Mouse (Mus musculus) Patski (cell line): Measurements from ENCODE around the gene Scn1b. TPM values are rescaled to one million over a fixed set of nuclear protein-coding genes. Genes with fewer than 3 reads are reported as not detected.

ENCODE experiments used
- ATAC-seq: fragments of 100-300 bp; one replicate; pipeline ENCODE4 v1.8.0; 2021
- CTCF ChIA-PET: fragments of 350-600 bp; sonication (Branson Sonifier 250); formaldehyde crosslinking; loops from one replicate; lab custom pipeline; 2022; ENCODE audit warnings: inconsistent platforms; lab: Charles Lee
- POLR2A ChIA-PET: fragments of 350-600 bp; sonication (Branson Sonifier 250); formaldehyde crosslinking; loops from one replicate; lab custom pipeline; 2022; ENCODE audit warnings: antibody characterized with exemption, inconsistent platforms; lab: Charles Lee
- DNase-seq: peaks from one replicate; pipeline ENCODE4 v3.0.0-alpha.2; 2011; ENCODE audit warnings: low read depth, low spot score
- H3K27me3 ChIP-seq: fragments of 371-371 bp; one replicate; pipeline ENCODE4 v1.5.1; 2021
- CTCF ChIP-seq: fragments of 100-300 bp; IDR thresholded peaks from one replicate; pipeline ENCODE4 v1.5.1; 2021
- in situ Hi-C: fragments of 300-500 bp; cut with MboI; formaldehyde crosslinking; loops from 3 replicates; pipeline ENCODE4 v1.11.1; 2018; ENCODE audit warnings: low pct_unique_long_range_greater_than_20kb, mixed read lengths
- polyA plus RNA-seq: library from polyadenylated mRNA; unstranded; gene quantifications from one replicate; pipeline ENCODE4 v1.2.3, GENCODE M21; 2021

The Scn1b gene
- polyA plus RNA-seq, 1 experiment from 2014 or later = 8.5 TPM

- CTCF ChIA-PET = interaction anchor here (0.8 to 2.1 kb wide), 2 partner anchors 10 to 17 kb away, joined by 3 to 6 read pairs; no protein-coding TSS in a partner anchor
- POLR2A ChIA-PET = interaction anchor here (0.6 kb wide), 1 partner anchor 714 kb away, joined by 4 read pairs; no protein-coding TSS in a partner anchor
- no peak for TF ChIP-seq CTCF
- DNase-seq (no peak), ATAC-seq (no peak)
- in situ Hi-C loops = no loop called here
- H3K27me3 ChIP-seq = no peaks in the 10 kb centered on the region
These were observed 38.6 kb downstream of the Scn1b start for GRCm38 (mm10) chr7:31088206-31088605.

GRCm38 (mm10) chr7:31087262-31087661 is 39.5 kb downstream of the Scn1b start:
- ChIA-PET CTCF (interaction anchor here (0.8 to 2.1 kb wide), 2 partner anchors 9 to 18 kb away, joined by 3 to 6 read pairs; no protein-coding TSS in a partner anchor), POLR2A (interaction anchor here (0.8 kb wide), 1 partner anchor 246 kb away, joined by 4 read pairs; no protein-coding TSS in a partner anchor)
- ATAC-seq = no peak
- H3K27me3 ChIP-seq = no peaks in the 10 kb centered on the region
- in situ Hi-C loops = no loop called here
- DNase-seq = no peak
- no peak for TF ChIP-seq CTCF

GRCm38 (mm10) chr7:31086175-31086755 is 40.5 kb downstream of the Scn1b start:
- CTCF ChIA-PET = interaction anchor here (2.1 kb wide), 1 partner anchor 8 kb away, joined by 6 read pairs; no protein-coding TSS in a partner anchor
- no peak for DNase-seq
- no peak for TF ChIP-seq CTCF
- POLR2A ChIA-PET = interaction anchor here (0.6 kb wide), 1 partner anchor 21 kb away, joined by 3 read pairs; no protein-coding TSS in a partner anchor
- H3K27me3 ChIP-seq = no peaks in the 10 kb centered on the region
- in situ Hi-C loops = no loop called here
- ATAC-seq = no peak

GRCm38 (mm10) chr7:31085171-31085570 is 41.6 kb downstream of the Scn1b start:
- no peak for TF ChIP-seq CTCF
- DNase-seq = peak; percentile 57
- ChIA-PET POLR2A (no interaction called here), CTCF (no interaction called here)
- in situ Hi-C loops = no loop called here
- ATAC-seq = peak; percentile 38
- H3K27me3 ChIP-seq = no peaks in the 10 kb centered on the region

- CTCF ChIA-PET = no interaction called here
- H3K27me3 ChIP-seq = no peaks in the 10 kb centered on the region
- no peak for DNase-seq
- in situ Hi-C loops = no loop called here
- POLR2A ChIA-PET = no interaction called here
- TF ChIP-seq CTCF = no peak
- ATAC-seq = no peak
These were observed 42.7 kb downstream of the Scn1b start for GRCm38 (mm10) chr7:31084140-31084539.

- ChIA-PET POLR2A (no interaction called here), CTCF (no interaction called here)
- ATAC-seq (peak; percentile 23), DNase-seq (no peak)
- in situ Hi-C loops = no loop called here
- no peak for TF ChIP-seq CTCF
- H3K27me3 ChIP-seq = no peaks in the 10 kb centered on the region
These were observed 43.8 kb downstream of the Scn1b start for GRCm38 (mm10) chr7:31082831-31083588.

GRCm38 (mm10) chr7:31082106-31082505 is 44.7 kb downstream of the Scn1b start:
- H3K27me3 ChIP-seq = no peaks in the 10 kb centered on the region
- ATAC-seq = no peak
- ChIA-PET CTCF (no interaction called here), POLR2A (no interaction called here)
- no peak for DNase-seq
- no peak for TF ChIP-seq CTCF
- in situ Hi-C loops = no loop called here

GRCm38 (mm10) chr7:31081106-31081505 is 45.7 kb downstream of the Scn1b start:
- ATAC-seq (no peak), DNase-seq (no peak)
- no peak for TF ChIP-seq CTCF
- no peaks in the 10 kb centered on the region for H3K27me3 ChIP-seq
- ChIA-PET CTCF (interaction anchor here (1.0 to 1.6 kb wide), 2 partner anchors 14 to 17 kb away, joined by 3 to 7 read pairs; no protein-coding TSS in a partner anchor), POLR2A (no interaction called here)
- in situ Hi-C loops = no loop called here

- no peak for ATAC-seq
- ChIA-PET POLR2A (no interaction called here), CTCF (interaction anchor here (0.9 to 1.6 kb wide), 3 partner anchors 9 to 17 kb away, joined by 3 to 7 read pairs (median 3); no protein-coding TSS in a partner anchor)
- no peak for DNase-seq
- in situ Hi-C loops = no loop called here
- no peaks in the 10 kb centered on the region for H3K27me3 ChIP-seq
- no peak for TF ChIP-seq CTCF
These were observed 46.2 kb downstream of the Scn1b start for GRCm38 (mm10) chr7:31080611-31081010.

- ChIA-PET POLR2A (no interaction called here), CTCF (interaction anchor here (0.9 to 1.6 kb wide), 2 partner anchors 10 to 18 kb away, joined by 3 to 7 read pairs; no protein-coding TSS in a partner anchor)
- DNase-seq = no peak
- H3K27me3 ChIP-seq = no peaks in the 10 kb centered on the region
- TF ChIP-seq CTCF = no peak
- in situ Hi-C loops = no loop called here
- ATAC-seq = no peak
These were observed 47.1 kb downstream of the Scn1b start for GRCm38 (mm10) chr7:31079670-31080069.
